Mouse (Mus musculus) intestine, postnatal 0 days (tissue): Measurements from ENCODE around the gene Atp1a2. TPM values are rescaled to one million over a fixed set of nuclear protein-coding genes. Genes with fewer than 3 reads are reported as not detected.

Experiments
- ATAC-seq: fragments of 200-750 bp; cut with Nextera tagmentation; 2 replicates; pipeline ENCODE4 v1.8.0; 2017; ENCODE audit warnings: mild to moderate bottlenecking, moderate TSS enrichment, moderate library complexity
- H3K27ac ChIP-seq: fragments of 300-500 bp; sonication (generic); 2 replicates; pipeline ENCODE4 v1.5.1; 2014; ENCODE audit warnings: mild to moderate bottlenecking, low read depth, low read length, moderate library complexity
- H3K27me3 ChIP-seq: fragments of 300-500 bp; sonication (generic); replicated peaks from 2 replicates; pipeline ENCODE4 v1.6.1; 2014; ENCODE audit warnings: low read length, mixed read lengths; ENCODE audit not compliant: control insufficient read depth, insufficient read depth
- H3K36me3 ChIP-seq: fragments of 300-500 bp; sonication (generic); 2 replicates; pipeline ENCODE4 v1.6.1; 2014; ENCODE audit warnings: mild to moderate bottlenecking, moderate library complexity; ENCODE audit not compliant: control insufficient read depth, insufficient read depth
- H3K4me1 ChIP-seq: fragments of 300-500 bp; sonication (generic); replicated peaks from 2 replicates; pipeline ENCODE4 v1.6.1; 2014; ENCODE audit warnings: antibody characterized with exemption, low read length, mixed read lengths; ENCODE audit not compliant: control insufficient read depth, insufficient read depth
- H3K4me2 ChIP-seq: fragments of 300-500 bp; sonication (generic); replicated peaks from 2 replicates; pipeline ENCODE4 v1.6.1; 2014; ENCODE audit warnings: low read depth, mild to moderate bottlenecking, moderate library complexity
- H3K4me3 ChIP-seq: fragments of 300-500 bp; sonication (generic); 2 replicates; pipeline ENCODE4 v1.5.1; 2014; ENCODE audit warnings: low read depth, low read length
- H3K9ac ChIP-seq: fragments of 300-500 bp; sonication (generic); 2 replicates; pipeline ENCODE4 v1.6.1; 2014; ENCODE audit warnings: mild to moderate bottlenecking, low read depth, low read length
- H3K9me3 ChIP-seq: fragments of 300-500 bp; sonication (generic); 2 replicates; pipeline ENCODE4 v1.6.1; 2016; ENCODE audit warnings: mixed run types; ENCODE audit not compliant: control insufficient read depth
- CTCF ChIP-seq: sonication (generic); IDR thresholded peaks from 2 replicates; pipeline ENCODE4 v1.5.1; 2016; ENCODE audit warnings: low read depth, mild to moderate bottlenecking, control low read depth, antibody characterized with exemption, moderate library complexity
- whole genome bisulfite sequencing: fragments of 180-500 bp; shearing (Covaris S2); extraction: QIAGEN DNeasy Blood & Tissue Kit; methylation state at CpG from one replicate; pipeline ENCODE4 v1.1.7; 2014; 5-methylcytosine and 5-hydroxymethylcytosine counted together
- polyA plus RNA-seq: library from polyadenylated mRNA; unstranded; fragments of >200 nt; fragmentation: Nextera tagmentation; extraction: Ambion mirVana; gene quantifications from 2 replicates; pipeline ENCODE4 v1.2.1, GENCODE M21; 2015

Gene Atp1a2
- polyA plus RNA-seq, 1 experiment from 2014 or later = 1.9 TPM

- Histone ChIP-seq H3K4me1 (0 out of 2 replicates have a peak, but pooled peaks cover 6% of the 10 kb centered on the region), H3K4me3 (no peak overlapping the region), H3K9me3 (no peaks in the 10 kb centered on the region), H3K36me3 (no peaks in the 10 kb centered on the region), H3K9ac (no peak overlapping the region), H3K4me2 (no peak overlapping the region), H3K27ac (no peak overlapping the region), H3K27me3 (no peaks in the 10 kb centered on the region)
- TF ChIP-seq CTCF = no peak
- ATAC-seq = no peak
- WGBS = 91% methylated on average over 1 of the region's 1 CpGs
Measured at GRCm38 (mm10) chr1:172308409-172308808, 10.5 kb upstream of the Atp1a2 start.

GRCm38 (mm10) chr1:172307936-172308335, 10.1 kb upstream of the Atp1a2 start:
- no peaks in the 10 kb centered on the region for H3K27me3 ChIP-seq
- WGBS = 46% methylated on average over 10 of the region's 10 CpGs
- no peak overlapping the region for H3K4me2 ChIP-seq
- no peaks in the 10 kb centered on the region for H3K36me3 ChIP-seq
- no peak overlapping the region for H3K27ac ChIP-seq
- peak; percentile 11; the same call in 1 of the 2 replicates for ATAC-seq
- TF ChIP-seq CTCF = no peak
- H3K4me3 ChIP-seq = no peak overlapping the region
- H3K9me3 ChIP-seq = no peaks in the 10 kb centered on the region
- no peak overlapping the region for H3K9ac ChIP-seq
- H3K4me1 ChIP-seq = 0 out of 2 replicates have a peak, but pooled peaks cover 6% of the 10 kb centered on the region

GRCm38 (mm10) chr1:172306885-172307284, 9.0 kb upstream of the Atp1a2 start:
- 0 out of 2 replicates have a peak, but pooled peaks cover 6% of the 10 kb centered on the region for H3K4me1 ChIP-seq
- WGBS = 82% methylated on average over 6 of the region's 6 CpGs
- no peaks in the 10 kb centered on the region for H3K27me3 ChIP-seq
- H3K4me3 ChIP-seq = no peak overlapping the region
- H3K36me3 ChIP-seq = no peaks in the 10 kb centered on the region
- H3K27ac ChIP-seq = no peak overlapping the region
- TF ChIP-seq CTCF = no peak
- H3K9ac ChIP-seq = no peak overlapping the region
- H3K9me3 ChIP-seq = no peaks in the 10 kb centered on the region
- no peak overlapping the region for H3K4me2 ChIP-seq
- ATAC-seq = no peak

GRCm38 (mm10) chr1:172306196-172306595, 8.3 kb upstream of the Atp1a2 start:
- WGBS = 78% methylated on average over 4 of the region's 4 CpGs

GRCm38 (mm10) chr1:172305635-172306034, 7.8 kb upstream of the Atp1a2 start:
- H3K27me3 ChIP-seq = no peaks in the 10 kb centered on the region
- ATAC-seq = no peak
- no peaks in the 10 kb centered on the region for H3K36me3 ChIP-seq
- no peak overlapping the region for H3K4me3 ChIP-seq
- H3K9ac ChIP-seq = no peak overlapping the region
- 0 out of 2 replicates have a peak, but pooled peaks cover 3% of the 10 kb centered on the region for H3K4me1 ChIP-seq
- WGBS = 86% methylated on average over 3 of the region's 3 CpGs
- TF ChIP-seq CTCF = peak; percentile 54
- H3K27ac ChIP-seq = no peak overlapping the region
- no peaks in the 10 kb centered on the region for H3K9me3 ChIP-seq
- no peak overlapping the region for H3K4me2 ChIP-seq

More at GRCm38 (mm10) chr1:172306196-172306595, 8.3 kb upstream of the Atp1a2 start:
- Histone ChIP-seq H3K4me1 (0 out of 2 replicates have a peak, but pooled peaks cover 6% of the 10 kb centered on the region), H3K4me2 (no peak overlapping the region), H3K27me3 (no peaks in the 10 kb centered on the region), H3K27ac (no peak overlapping the region), H3K9me3 (no peaks in the 10 kb centered on the region), H3K4me3 (no peak overlapping the region), H3K9ac (no peak overlapping the region), H3K36me3 (no peaks in the 10 kb centered on the region)
- TF ChIP-seq CTCF = no peak
- no peak for ATAC-seq

- H3K4me1 ChIP-seq = 0 out of 2 replicates have a peak, but pooled peaks cover under 1% of the 10 kb centered on the region
- TF ChIP-seq CTCF = no peak
- no peaks in the 10 kb centered on the region for H3K9me3 ChIP-seq
- H3K27ac ChIP-seq = no peak overlapping the region
- no peak overlapping the region for H3K4me3 ChIP-seq
- no peaks in the 10 kb centered on the region for H3K27me3 ChIP-seq
- WGBS = 84% methylated on average over 2 of the region's 2 CpGs
- no peaks in the 10 kb centered on the region for H3K36me3 ChIP-seq
- no peak overlapping the region for H3K4me2 ChIP-seq
- H3K9ac ChIP-seq = no peak overlapping the region
- no peak for ATAC-seq
Measured at GRCm38 (mm10) chr1:172305153-172305552, 7.3 kb upstream of the Atp1a2 start.

- Histone ChIP-seq H3K9ac (no peak overlapping the region), H3K36me3 (no peaks in the 10 kb centered on the region), H3K4me3 (no peak overlapping the region), H3K27ac (no peak overlapping the region), H3K9me3 (no peaks in the 10 kb centered on the region), H3K4me2 (no peak overlapping the region), H3K4me1 (no peaks in the 10 kb centered on the region), H3K27me3 (no peaks in the 10 kb centered on the region)
- TF ChIP-seq CTCF = no peak
- ATAC-seq = no peak
- 53% methylated on average over 6 of the region's 6 CpGs for WGBS
Measured at GRCm38 (mm10) chr1:172304443-172304842, 6.6 kb upstream of the Atp1a2 start.
